Mouse (Mus musculus) forebrain, embryonic 16.5 days (tissue): ENCODE measurements around the gene Il21r. TPM values are rescaled to one million over a fixed set of nuclear protein-coding genes. Genes with fewer than 3 reads are reported as not detected.

Source experiments
- polyA plus RNA-seq: library from polyadenylated mRNA; unstranded; fragments of >200 nt; fragmentation: Nextera tagmentation; extraction: Ambion mirVana; gene quantifications from 2 replicates; pipeline ENCODE4 v1.2.1, GENCODE M21; 2015

Il21r gene
- polyA plus RNA-seq, 1 experiment from 2014 or later, result 0.37 TPM

Other genes with a start within 250 kb of the Il21r start
- gene Kdm8, start 158.8 kb upstream of the Il21r start, polyA plus RNA-seq, result 4.5 and 4.8 TPM in 2 replicates
- gene Nsmce1, start 111.8 kb upstream of the Il21r start, polyA plus RNA-seq, result 114 and 120 TPM in 2 replicates
- gene Il4ra, start 51.3 kb upstream of the Il21r start, polyA plus RNA-seq, result 2.4 and 2.5 TPM in 2 replicates
- gene Gtf3c1, start 104.4 kb downstream of the Il21r start, polyA plus RNA-seq, result 40.6 and 42.4 TPM in 2 replicates
- 9.5 and 10.2 TPM in 2 replicates for gene D430042O09Rik, start 104.5 kb downstream of the Il21r start, polyA plus RNA-seq